Mouse (Mus musculus) stomach, postnatal 0 days (tissue): ENCODE measurements around the gene Igsf21. TPM values are rescaled to one million over a fixed set of nuclear protein-coding genes. Genes with fewer than 3 reads are reported as not detected.

ENCODE experiments used
- ATAC-seq: fragments of 200-750 bp; cut with Nextera tagmentation; 2 replicates; pipeline ENCODE4 v1.8.0; 2017; ENCODE audit not compliant: low FRiP score, low TSS enrichment
- DNase-seq: peaks from one replicate; pipeline ENCODE4 v3.0.0-alpha.2; 2016; ENCODE audit warnings: low spot score
- H3K27ac ChIP-seq: fragments of 300-500 bp; sonication (generic); replicated peaks from 2 replicates; pipeline ENCODE4 v1.5.1; 2014; ENCODE audit warnings: mild to moderate bottlenecking, control low read depth
- H3K27me3 ChIP-seq: fragments of 300-500 bp; sonication (generic); 2 replicates; pipeline ENCODE4 v1.6.1; 2014; ENCODE audit warnings: low read length; ENCODE audit not compliant: control insufficient read depth, insufficient read depth
- H3K36me3 ChIP-seq: fragments of 300-500 bp; sonication (generic); 2 replicates; pipeline ENCODE4 v1.6.1; 2014; ENCODE audit warnings: low read length, mixed read lengths; ENCODE audit not compliant: control insufficient read depth, insufficient read depth
- H3K4me1 ChIP-seq: fragments of 300-500 bp; sonication (generic); replicated peaks from 2 replicates; pipeline ENCODE4 v1.6.1; 2014; ENCODE audit warnings: antibody characterized with exemption; ENCODE audit not compliant: control insufficient read depth, insufficient read depth
- H3K4me2 ChIP-seq: fragments of 300-500 bp; sonication (generic); replicated peaks from 2 replicates; pipeline ENCODE4 v1.6.1; 2014; ENCODE audit warnings: low read depth, mild to moderate bottlenecking, control low read depth, moderate library complexity
- H3K4me3 ChIP-seq: fragments of 300-500 bp; sonication (generic); 2 replicates; pipeline ENCODE4 v1.5.1; 2014; ENCODE audit warnings: low read depth, low read length, control low read depth
- H3K9ac ChIP-seq: fragments of 300-500 bp; sonication (generic); 2 replicates; pipeline ENCODE4 v1.6.1; 2014; ENCODE audit warnings: mild to moderate bottlenecking, low read length, control low read depth, mixed read lengths
- H3K9me3 ChIP-seq: fragments of 300-500 bp; sonication (generic); 2 replicates; pipeline ENCODE4 v1.6.1; 2016; ENCODE audit warnings: low read length; ENCODE audit not compliant: control insufficient read depth
- CTCF ChIP-seq: IDR thresholded peaks from 2 replicates; pipeline ENCODE4 v1.5.1; 2016; ENCODE audit warnings: antibody characterized with exemption, low read depth, mild to moderate bottlenecking, moderate library complexity
- EP300 ChIP-seq: optimal IDR thresholded peaks from 2 replicates; pipeline ENCODE3; 2016; ENCODE audit warnings: antibody characterized with exemption
- WGBS: fragments of 180-500 bp; shearing (Covaris S2); extraction: QIAGEN DNeasy Blood & Tissue Kit; methylation state at CpG from one replicate; pipeline ENCODE4 v1.1.7; 2014; 5-methylcytosine and 5-hydroxymethylcytosine counted together
- polyA plus RNA-seq: library from polyadenylated mRNA; unstranded; fragments of >200 nt; fragmentation: Nextera tagmentation; extraction: Ambion mirVana; gene quantifications from 2 replicates; pipeline ENCODE4 v1.2.1, GENCODE M21; 2015

Igsf21 gene
- polyA plus RNA-seq, 1 experiment from 2014 or later = 1.2 TPM

GRCm38 (mm10) chr4:140248396-140248795, 1.8 kb upstream of the Igsf21 start:
- Histone ChIP-seq H3K4me2 (no peak overlapping the region), H3K27ac (no peak overlapping the region), H3K4me1 (no peaks in the 10 kb centered on the region), H3K36me3 (no peaks in the 10 kb centered on the region), H3K9ac (no peak overlapping the region), H3K9me3 (no peaks in the 10 kb centered on the region), H3K4me3 (no peak overlapping the region), H3K27me3 (peaks cover 24% of the 10 kb centered on the region; the same call in 1 of the 2 replicates)
- ATAC-seq (no peak), DNase-seq (no peak)
- TF ChIP-seq CTCF = no peak
- TF ChIP-seq EP300 = no peak
- WGBS = 6% methylated on average over 8 of the region's 8 CpGs

- Histone ChIP-seq H3K27ac (no peak overlapping the region), H3K4me1 (no peaks in the 10 kb centered on the region), H3K4me3 (no peak overlapping the region), H3K4me2 (no peak overlapping the region), H3K27me3 (peaks cover 24% of the 10 kb centered on the region; the same call in 1 of the 2 replicates), H3K9ac (no peak overlapping the region), H3K36me3 (no peaks in the 10 kb centered on the region), H3K9me3 (no peaks in the 10 kb centered on the region)
- WGBS = 12% methylated on average over 28 of the region's 28 CpGs
- ATAC-seq (no peak), DNase-seq (no peak)
- TF ChIP-seq EP300 (no peak), CTCF (no peak)
Observed at GRCm38 (mm10) chr4:140247006-140248003, 721 bp upstream of the Igsf21 start.

- Histone ChIP-seq H3K9me3 (no peaks in the 10 kb centered on the region), H3K27me3 (peaks cover 24% of the 10 kb centered on the region; the same call in 1 of the 2 replicates), H3K36me3 (no peaks in the 10 kb centered on the region), H3K4me2 (no peak overlapping the region), H3K9ac (no peak overlapping the region), H3K4me3 (no peak overlapping the region), H3K4me1 (no peaks in the 10 kb centered on the region), H3K27ac (no peak overlapping the region)
- no peak for TF ChIP-seq CTCF
- no peak for TF ChIP-seq EP300
- no peak for ATAC-seq
- WGBS = 4% methylated on average over 23 of the region's 23 CpGs
- no peak for DNase-seq
Observed at GRCm38 (mm10) chr4:140245286-140246179, 1.1 kb downstream of the Igsf21 start.

GRCm38 (mm10) chr4:140244835-140245234, 1.7 kb downstream of the Igsf21 start:
- no peak for DNase-seq
- Histone ChIP-seq H3K36me3 (no peaks in the 10 kb centered on the region), H3K9ac (no peak overlapping the region), H3K4me3 (no peak overlapping the region), H3K4me1 (no peaks in the 10 kb centered on the region), H3K9me3 (no peaks in the 10 kb centered on the region), H3K27me3 (peaks cover 24% of the 10 kb centered on the region; the same call in 1 of the 2 replicates), H3K4me2 (no peak overlapping the region), H3K27ac (no peak overlapping the region)
- 0% methylated on average over 10 of the region's 10 CpGs for WGBS
- ATAC-seq = no peak
- TF ChIP-seq EP300 (no peak), CTCF (no peak)

GRCm38 (mm10) chr4:140244161-140244813, 2.3 kb downstream of the Igsf21 start:
- TF ChIP-seq EP300 (no peak), CTCF (no peak)
- WGBS = 2% methylated on average over 40 of the region's 40 CpGs
- peaks cover 24% of the 10 kb centered on the region; the same call in 1 of the 2 replicates for H3K27me3 ChIP-seq
- H3K27ac ChIP-seq = no peak overlapping the region
- no peaks in the 10 kb centered on the region for H3K4me1 ChIP-seq
- no peaks in the 10 kb centered on the region for H3K36me3 ChIP-seq
- H3K9ac ChIP-seq = no peak overlapping the region
- DNase-seq (no peak), ATAC-seq (no peak)
- H3K9me3 ChIP-seq = no peaks in the 10 kb centered on the region
- no peak overlapping the region for H3K4me2 ChIP-seq
- no peak overlapping the region for H3K4me3 ChIP-seq
